Mouse (Mus musculus) E14TG2a.4 (cell line): ENCODE results near the gene Samd1.

Source experiments
- H3K27me3 ChIP-seq: 2 replicates; pipeline ENCODE4 v1.6.1; 2014; ENCODE audit warnings: low read length, control low read depth; ENCODE audit not compliant: insufficient read depth
- H3K36me3 ChIP-seq: 2 replicates; pipeline ENCODE4 v1.6.1; 2014; ENCODE audit warnings: low read length, control low read depth; ENCODE audit not compliant: insufficient read depth
- H3K4me1 ChIP-seq: replicated peaks from 2 replicates; pipeline ENCODE4 v1.6.1; 2014; ENCODE audit warnings: low read depth, low read length, control low read depth
- H3K4me3 ChIP-seq: replicated peaks from 2 replicates; pipeline ENCODE4 v1.5.1; 2014; ENCODE audit warnings: mild to moderate bottlenecking, low read length
- H3K9me3 ChIP-seq: 2 replicates; pipeline ENCODE4 v1.6.1; 2014; ENCODE audit warnings: low read length, control low read depth
- CTCF ChIP-seq: conservative IDR thresholded peaks from 2 replicates; pipeline ENCODE4 v1.5.1; 2014; ENCODE audit warnings: low read length
- NANOG ChIP-seq: IDR thresholded peaks from 2 replicates; pipeline ENCODE4 v1.6.1; 2014; ENCODE audit warnings: borderline replicate concordance, low read length, mixed read lengths
- POU5F1 ChIP-seq: IDR thresholded peaks from 2 replicates; pipeline ENCODE4 v1.6.1; 2014; ENCODE audit warnings: low read length, borderline replicate concordance

Samd1 gene

DNA sequence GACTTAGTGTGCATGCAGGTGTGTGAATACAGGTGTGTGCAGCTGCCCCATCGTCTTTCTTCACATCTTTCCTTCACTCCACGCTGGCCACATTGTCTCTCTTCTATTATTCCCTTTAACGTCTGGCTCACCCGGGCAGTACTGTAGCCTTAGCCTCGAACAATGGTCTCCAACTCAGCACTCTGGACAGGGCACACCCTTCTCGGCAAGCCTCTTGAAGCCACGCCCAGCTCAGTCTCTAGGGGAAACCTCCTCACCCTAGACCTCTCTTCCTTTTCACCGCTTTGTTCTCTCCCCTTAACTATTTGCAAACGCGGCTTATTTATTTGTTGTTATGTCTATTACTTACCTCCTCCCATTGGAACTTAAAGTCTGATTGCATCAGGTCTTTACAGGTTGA is 30.0 kb downstream of the Samd1 start:
- Histone ChIP-seq H3K36me3 (peaks cover 41% of the 10 kb centered on the region), H3K9me3 (no peaks in the 10 kb centered on the region), H3K27me3 (no peaks in the 10 kb centered on the region; the same call in 1 of the 2 replicates), H3K4me1 (peaks cover 81% of the 10 kb centered on the region), H3K4me3 (no peak overlapping the region)
- no peak for TF ChIP-seq POU5F1
- no peak for TF ChIP-seq CTCF
- no peak for TF ChIP-seq NANOG

GRCm38 (mm10) chr8:84029272-84029671 is 31.8 kb downstream of the Samd1 start:
- Histone ChIP-seq H3K4me1 (peaks cover 67% of the 10 kb centered on the region), H3K4me3 (peak overlapping the region; percentile 35; the same call in 1 of the 2 replicates), H3K36me3 (peaks cover 45% of the 10 kb centered on the region), H3K9me3 (no peaks in the 10 kb centered on the region), H3K27me3 (no peaks in the 10 kb centered on the region; the same call in 1 of the 2 replicates)
- TF ChIP-seq NANOG (no peak), CTCF (no peak), POU5F1 (no peak)

DNA sequence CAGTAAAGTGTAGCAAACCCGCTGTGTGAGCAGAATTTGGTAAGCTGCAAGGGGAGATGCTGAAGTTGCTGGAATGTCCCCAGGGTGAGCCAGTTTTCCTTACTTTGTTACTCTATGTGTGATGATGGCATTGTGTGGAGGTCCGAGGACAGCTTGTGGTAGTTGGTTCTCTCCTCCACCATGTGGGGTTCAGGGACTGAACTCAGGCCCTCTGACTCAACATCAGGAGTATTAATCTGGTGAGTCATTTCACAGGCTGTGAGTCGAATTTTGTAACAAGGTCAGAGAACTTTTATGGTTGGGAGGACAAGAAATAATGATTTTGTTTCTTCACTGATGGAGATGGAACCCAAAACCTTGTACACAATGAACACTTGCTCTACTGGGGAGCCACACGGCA is 35.3 kb downstream of the Samd1 start:
- H3K9me3 ChIP-seq, result no peaks in the 10 kb centered on the region
- H3K4me3 ChIP-seq, result no peak overlapping the region
- peaks cover 36% of the 10 kb centered on the region for H3K4me1 ChIP-seq
- H3K27me3 ChIP-seq, result peaks cover 9% of the 10 kb centered on the region; the same call in 1 of the 2 replicates
- TF ChIP-seq CTCF (no peak), POU5F1 (no peak), NANOG (no peak)
- H3K36me3 ChIP-seq, result peaks cover 44% of the 10 kb centered on the region

GRCm38 (mm10) chr8:84038015-84038414 is 40.5 kb downstream of the Samd1 start:
- Histone ChIP-seq H3K4me1 (peaks cover 36% of the 10 kb centered on the region), H3K36me3 (no peaks in the 10 kb centered on the region), H3K9me3 (no peaks in the 10 kb centered on the region), H3K27me3 (peaks cover 43% of the 10 kb centered on the region), H3K4me3 (no peak overlapping the region)
- TF ChIP-seq POU5F1, result no peak
- TF ChIP-seq CTCF, result no peak
- TF ChIP-seq NANOG, result no peak

DNA sequence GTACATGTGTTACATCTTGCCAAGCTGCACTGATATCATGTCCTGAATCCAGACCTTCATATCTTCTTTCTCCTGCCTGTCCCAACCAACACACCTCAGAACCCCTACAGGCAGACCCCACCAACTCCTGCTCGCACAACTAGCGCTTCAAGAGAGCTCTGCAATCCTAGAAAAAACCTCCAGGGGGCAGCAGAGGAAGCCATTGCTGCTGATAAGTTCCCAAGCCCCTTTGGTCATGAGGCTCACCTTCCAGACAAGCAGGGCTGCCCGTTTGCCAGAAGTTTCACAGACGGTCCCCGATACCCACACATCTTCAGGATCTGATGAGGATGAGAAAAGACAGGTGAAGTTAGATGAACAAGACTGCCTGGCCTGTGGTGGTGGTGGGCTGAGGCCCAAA is 41.6 kb downstream of the Samd1 start:
- TF ChIP-seq NANOG, result no peak
- peak; percentile 95 for TF ChIP-seq CTCF
- Histone ChIP-seq H3K36me3 (no peaks in the 10 kb centered on the region), H3K9me3 (no peaks in the 10 kb centered on the region), H3K27me3 (peaks cover 53% of the 10 kb centered on the region), H3K4me3 (peak overlapping the region; percentile 13; the same call in 1 of the 2 replicates), H3K4me1 (peaks cover 44% of the 10 kb centered on the region)

DNA sequence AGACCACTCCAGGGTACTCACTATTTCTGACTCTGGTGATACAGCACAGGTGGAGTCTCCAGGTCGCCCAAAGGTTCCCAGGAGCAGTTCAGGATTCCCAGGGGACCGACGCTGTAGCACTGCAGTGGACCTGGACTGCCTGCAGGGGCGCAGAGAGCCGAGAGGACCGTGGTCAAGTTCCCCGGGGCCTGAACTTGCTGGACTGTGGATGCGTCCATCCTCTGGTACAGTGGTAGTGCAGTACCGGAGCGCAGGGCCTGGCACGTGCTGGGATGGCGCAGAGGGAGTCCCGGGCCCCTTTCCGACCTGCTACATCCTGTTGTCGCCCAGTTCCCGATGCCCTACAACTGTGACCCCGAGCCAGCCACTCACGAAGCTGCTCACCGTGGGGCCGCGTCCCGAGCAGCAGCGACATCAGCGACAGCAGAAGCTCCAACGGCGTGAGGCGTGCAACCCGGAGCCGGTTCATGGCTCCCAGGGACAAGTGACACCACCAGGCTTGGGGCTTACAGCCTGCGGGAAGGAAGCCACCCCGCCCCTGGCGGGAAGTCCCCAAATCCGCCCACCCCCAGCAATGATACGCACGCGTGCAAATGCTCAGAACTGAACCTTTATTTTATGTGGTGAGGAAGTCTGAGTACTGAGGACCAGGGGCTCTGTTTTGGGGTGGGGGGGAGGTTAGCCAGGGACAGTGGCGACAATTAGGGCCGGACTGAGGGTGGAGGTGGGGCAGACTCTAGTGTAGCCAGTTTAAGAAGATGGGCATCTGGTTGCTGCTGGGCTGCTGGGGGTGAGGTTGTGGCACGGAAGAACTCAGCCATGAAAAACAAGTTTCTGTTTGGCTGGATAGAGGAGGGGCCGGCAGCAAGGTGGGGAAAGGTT is 44.8 kb downstream of the Samd1 start, which contains the start of gene Il27ra:
Il27ra (minus strand) TSS at position 524 of the 882 bp plus-strand sequence.
- no peak for TF ChIP-seq POU5F1
- no peak for TF ChIP-seq NANOG
- TF ChIP-seq CTCF, result peak; percentile 51
- Histone ChIP-seq H3K9me3 (no peaks in the 10 kb centered on the region), H3K4me3 (peak within 1 kb of the TSS; percentile 76), H3K27me3 (peaks cover 62% of the 10 kb centered on the region), H3K36me3 (no peaks in the 10 kb centered on the region), H3K4me1 (peaks cover 52% of the 10 kb centered on the region)

- H3K4me1 ChIP-seq, result peaks cover 55% of the 10 kb centered on the region
- H3K36me3 ChIP-seq, result no peaks in the 10 kb centered on the region
- TF ChIP-seq NANOG (no peak), POU5F1 (no peak), CTCF (no peak)
- no peaks in the 10 kb centered on the region for H3K9me3 ChIP-seq
- H3K27me3 ChIP-seq, result peaks cover 59% of the 10 kb centered on the region
- peak overlapping the region; percentile 76 for H3K4me3 ChIP-seq
Observed at GRCm38 (mm10) chr8:84042948-84043342, 45.5 kb downstream of the Samd1 start.

DNA sequence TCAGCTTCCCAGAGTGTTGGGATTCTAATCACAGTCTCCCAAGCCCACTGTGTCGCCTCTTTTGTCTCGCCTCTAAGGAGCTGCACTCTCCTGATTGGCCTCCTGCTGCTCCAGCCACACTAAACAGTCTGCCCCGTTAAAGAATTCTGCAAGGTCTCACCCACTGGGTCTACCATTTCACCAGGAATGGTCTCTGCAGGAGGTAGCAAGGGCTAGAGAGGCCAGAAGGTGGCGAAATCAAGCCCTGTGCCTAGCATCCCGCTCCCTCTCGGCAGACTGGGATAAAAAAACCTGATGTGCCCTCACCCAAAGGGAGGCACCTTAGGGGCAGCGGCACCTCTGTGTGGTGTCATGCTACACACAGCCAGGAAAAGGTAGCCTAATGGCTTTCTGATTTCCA is 46.6 kb downstream of the Samd1 start:
- no peaks in the 10 kb centered on the region for H3K36me3 ChIP-seq
- H3K4me1 ChIP-seq, result peaks cover 58% of the 10 kb centered on the region
- H3K27me3 ChIP-seq, result peaks cover 58% of the 10 kb centered on the region
- H3K4me3 ChIP-seq, result peak overlapping the region; percentile 73
- no peaks in the 10 kb centered on the region for H3K9me3 ChIP-seq
- TF ChIP-seq CTCF (no peak; the same call in 1 of the 2 replicates), POU5F1 (no peak)

- Histone ChIP-seq H3K9me3 (no peaks in the 10 kb centered on the region), H3K36me3 (no peaks in the 10 kb centered on the region), H3K27me3 (peaks cover 58% of the 10 kb centered on the region), H3K4me1 (peaks cover 52% of the 10 kb centered on the region), H3K4me3 (peak within 1 kb of the TSS; percentile 73)
- TF ChIP-seq CTCF (no peak), NANOG (no peak), POU5F1 (no peak)
Observed at GRCm38 (mm10) chr8:84044900-84045299, 47.4 kb downstream of the Samd1 start, which contains the start of gene Rln3. Gene Rln3 (minus strand): TSS chr8:84045000.
